Mouse (Mus musculus) megakaryocyte-erythroid progenitor cell, adult 5 weeks (primary cell): Measurements from ENCODE around the gene Abcb9. TPM values are rescaled to one million over a fixed set of nuclear protein-coding genes. Genes with fewer than 3 reads are reported as not detected.

Experiments
- polyA plus RNA-seq: library from polyadenylated mRNA; stranded (reverse); fragments of >175 nt; gene quantifications from 2 replicates; pipeline ENCODE4 v1.2.3, GENCODE M21; 2012

Abcb9 gene
- polyA plus RNA-seq, result 3.7 and 4.2 TPM in 2 replicates

DNA sequence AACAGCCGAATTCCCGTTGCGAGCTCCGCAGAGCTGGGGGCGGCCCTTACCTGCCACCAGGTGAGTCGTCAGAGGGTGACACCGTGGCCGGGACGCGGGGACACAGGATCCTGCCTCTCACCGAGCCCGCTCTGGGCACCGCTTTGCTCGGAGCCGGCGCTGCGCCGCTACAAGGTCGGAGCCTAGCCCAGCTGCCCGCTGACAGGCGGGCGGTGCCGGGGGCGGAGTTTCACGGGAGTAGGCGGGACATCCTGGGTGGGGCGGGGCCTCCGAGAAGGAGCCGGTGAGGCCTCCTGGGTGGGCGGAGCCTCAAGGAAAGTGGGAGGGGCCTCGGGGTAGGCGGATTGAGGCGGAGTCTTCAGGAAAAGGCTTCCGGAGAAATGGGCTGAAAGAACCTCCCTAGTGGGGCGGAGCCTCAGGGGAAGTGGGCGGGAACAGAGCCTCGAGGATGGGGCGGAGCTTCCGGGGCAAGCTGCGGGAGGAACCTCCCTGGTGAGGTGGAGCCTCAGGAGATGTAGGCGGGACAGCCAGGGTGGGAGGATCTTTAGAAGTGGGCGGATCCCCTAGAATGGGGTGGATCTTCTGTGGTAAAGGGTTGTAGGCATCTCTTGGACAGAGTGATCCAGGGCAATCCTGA lies at the start of gene Abcb9:
TSS of gene Abcb9 (minus strand) at position 203 of the 637 bp plus-strand sequence.

DNA sequence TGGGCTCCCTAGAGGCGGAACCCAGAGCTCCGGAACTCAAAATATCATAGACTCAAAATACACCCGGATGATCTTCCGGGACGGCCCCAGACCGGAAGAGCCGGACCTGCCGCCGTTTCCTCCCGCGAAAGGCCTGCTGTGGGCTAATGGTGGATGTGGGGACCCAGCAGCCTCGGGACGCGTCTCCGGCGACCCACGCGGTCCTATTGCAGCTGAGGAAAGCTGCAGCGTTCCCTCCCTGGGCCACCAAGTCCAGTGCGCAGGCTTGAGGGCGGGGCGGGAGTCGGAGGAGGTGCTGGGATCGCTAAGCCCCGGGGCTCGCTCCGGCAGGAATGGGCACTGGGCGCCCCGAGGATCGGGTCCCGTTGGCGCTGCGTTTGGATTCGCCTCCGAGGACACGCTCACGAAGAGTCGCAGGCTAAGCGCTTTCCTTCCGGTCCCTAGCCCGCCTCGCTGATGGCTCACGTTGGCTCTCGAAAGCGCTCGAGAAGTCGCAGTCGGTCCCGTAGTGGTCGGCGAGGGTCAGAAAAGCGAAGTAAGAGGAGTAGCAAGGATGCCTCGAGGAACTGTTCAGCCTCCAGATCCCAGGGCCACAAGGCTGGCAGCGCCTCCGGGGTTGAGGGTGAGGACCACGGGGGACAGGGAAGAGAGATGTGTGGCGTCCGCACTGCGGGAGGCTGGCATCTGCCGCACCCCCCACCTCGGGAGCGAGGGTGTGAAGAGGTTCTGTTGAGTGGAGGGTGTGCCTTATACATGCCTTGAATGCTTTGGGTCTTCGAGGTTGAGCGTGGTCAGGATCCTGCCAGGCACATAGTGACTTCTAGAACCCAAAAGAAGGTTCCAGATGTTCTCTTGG lies 20.6 kb upstream of the Abcb9 start, which contains the start of gene Arl6ip4:
TSS of gene Arl6ip4 (plus strand) at position 100 of the 856 bp plus-strand sequence.

DNA sequence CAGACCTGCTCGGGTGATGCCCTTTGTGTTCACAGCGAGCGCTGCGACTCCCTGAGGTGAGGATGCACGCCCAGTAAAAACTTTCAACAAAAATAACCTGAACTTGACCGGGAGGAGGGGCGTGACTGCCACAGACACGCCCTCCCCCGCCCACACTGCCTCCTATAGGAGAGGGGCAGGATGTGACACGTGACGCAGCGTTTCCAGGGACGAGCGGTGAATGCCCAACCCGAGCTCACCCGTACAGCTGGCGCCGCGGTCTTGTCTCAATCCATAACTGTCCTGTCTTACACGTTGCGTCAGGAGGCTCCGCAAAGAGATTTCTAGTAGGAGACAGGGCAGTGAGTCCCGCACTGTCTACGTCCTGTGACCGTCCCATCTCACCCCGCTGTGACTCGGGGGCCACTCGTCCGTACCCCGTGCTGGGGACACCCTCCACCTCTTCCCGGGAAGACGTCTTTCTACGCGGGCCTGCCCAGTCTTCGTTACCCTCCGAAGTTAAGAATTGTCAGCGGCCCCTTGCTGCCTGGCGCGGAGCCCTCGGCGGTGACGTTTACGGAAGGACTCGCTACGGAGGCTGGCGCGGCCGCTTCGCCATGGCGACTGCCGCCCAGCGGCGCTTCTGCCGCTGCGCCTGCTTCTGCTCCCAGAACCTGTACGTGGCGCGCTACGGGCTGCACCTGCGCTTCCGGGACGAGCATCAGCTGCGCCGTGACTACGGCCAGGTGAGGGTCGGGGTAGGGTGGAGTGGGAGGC lies 16.3 kb upstream of the Abcb9 start, which contains the start of gene Ogfod2:
TSS of gene Ogfod2 (plus strand) at position 556 of the 756 bp plus-strand sequence.

DNA sequence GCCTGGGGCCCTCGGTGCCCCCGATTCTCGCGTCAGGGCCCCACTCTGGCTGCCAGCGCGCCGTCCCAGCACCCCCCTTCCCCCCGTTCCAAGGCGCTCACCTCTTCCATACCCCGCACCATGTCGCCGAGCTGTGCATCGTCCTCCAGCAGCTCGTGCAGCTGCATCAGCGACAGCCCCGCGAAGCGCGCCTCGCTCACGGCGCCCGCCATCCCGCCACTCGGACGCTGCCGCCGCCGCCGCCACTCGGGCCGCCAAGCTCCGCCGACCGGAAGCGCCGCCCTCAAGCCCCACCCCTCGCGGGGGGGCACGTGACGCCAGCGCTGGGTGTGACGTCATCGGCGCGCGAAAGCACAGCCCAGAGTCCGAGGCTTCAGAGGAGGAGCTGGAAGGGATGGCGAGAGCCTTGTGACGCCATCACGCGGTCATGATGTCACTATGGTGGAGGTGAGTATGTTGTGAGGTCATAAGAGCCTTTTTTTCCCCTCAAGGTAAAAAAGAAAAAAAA lies 63.5 kb downstream of the Abcb9 start, which contains the start of gene Vps37b:
TSS of gene Vps37b (minus strand) at position 270 of the 508 bp plus-strand sequence.

Other genes with a start within 250 kb of the Abcb9 start
- gene Hcar2, start 230.3 kb downstream of the Abcb9 start, polyA plus RNA-seq, result 2.3 and 2.9 TPM in 2 replicates
- gene Hcar1, start 215.8 kb downstream of the Abcb9 start, polyA plus RNA-seq, result not detected in 2 replicates
- 107 and 121 TPM in 2 replicates for gene Denr, start 188.6 kb downstream of the Abcb9 start, polyA plus RNA-seq
- not detected in 2 replicates for gene Gm43518, start 168.4 kb downstream of the Abcb9 start, polyA plus RNA-seq
- 3.7 and 4.1 TPM in 2 replicates for gene Ccdc62, start 165.1 kb downstream of the Abcb9 start, polyA plus RNA-seq
- gene Hip1r, start 122.2 kb downstream of the Abcb9 start, polyA plus RNA-seq, result 46.9 and 73.3 TPM in 2 replicates
- gene Vps37b, start 63.5 kb downstream of the Abcb9 start, polyA plus RNA-seq, result 318 and 356 TPM in 2 replicates
- gene Ogfod2, start 16.5 kb upstream of the Abcb9 start, polyA plus RNA-seq, result 68.0 and 69.8 TPM in 2 replicates
- gene Arl6ip4, start 20.3 kb upstream of the Abcb9 start, polyA plus RNA-seq, result 98.5 and 111 TPM in 2 replicates
- gene Pitpnm2, start 154.0 kb upstream of the Abcb9 start, polyA plus RNA-seq, result 30.5 and 38.8 TPM in 2 replicates
- gene Mphosph9, start 232.2 kb upstream of the Abcb9 start, polyA plus RNA-seq, result 2.7 and 3.5 TPM in 2 replicates
- 5.5 and 6.2 TPM in 2 replicates for gene 2810006K23Rik, start 232.3 kb upstream of the Abcb9 start, polyA plus RNA-seq